Mouse (Mus musculus): ENCODE data around the gene Glis3.

- TF ChIP-seq POLR2A (IDR thresholded peaks at IDR 0.05; ENCODE audit: low read depth, low read length): no peak
- no peak for TF ChIP-seq CTCF (IDR thresholded peaks at IDR 0.05; ENCODE audit: borderline replicate concordance, insufficient read depth, low read length)
Measured at GRCm38 (mm10) chr19:28660912-28661311, 19.0 kb downstream of the Glis3 start.
